Mouse (Mus musculus) intestine, embryonic 15.5 days (tissue): ENCODE measurements around the gene Plcl2. TPM values are rescaled to one million over a fixed set of nuclear protein-coding genes. Genes with fewer than 3 reads are reported as not detected.
"Not testable (repeated sequence)": the region's sequence is repeated elsewhere in the genome, so short reads cannot be mapped to it uniquely, and the experiment has no call there.

ENCODE experiments used
- ATAC-seq: fragments of 200-750 bp; cut with Nextera tagmentation; 2 replicates; pipeline ENCODE4 v1.8.0; 2017; ENCODE audit warnings: moderate TSS enrichment, moderate library complexity
- H3K27ac ChIP-seq: fragments of 300-500 bp; sonication (generic); 2 replicates; pipeline ENCODE4 v1.5.1; 2015; ENCODE audit warnings: mild to moderate bottlenecking, inconsistent platforms
- H3K27me3 ChIP-seq: fragments of 300-500 bp; sonication (generic); replicated peaks from 2 replicates; pipeline ENCODE4 v1.6.1; 2015; ENCODE audit warnings: inconsistent platforms
- H3K36me3 ChIP-seq: fragments of 300-500 bp; sonication (generic); 2 replicates; pipeline ENCODE4 v1.6.1; 2015; ENCODE audit warnings: inconsistent platforms
- H3K4me1 ChIP-seq: fragments of 300-500 bp; sonication (generic); replicated peaks from 2 replicates; pipeline ENCODE4 v1.6.1; 2015; ENCODE audit warnings: inconsistent platforms
- H3K4me2 ChIP-seq: fragments of 300-500 bp; sonication (generic); replicated peaks from 2 replicates; pipeline ENCODE4 v1.6.1; 2015; ENCODE audit warnings: mild to moderate bottlenecking, inconsistent platforms
- H3K4me3 ChIP-seq: fragments of 300-500 bp; sonication (generic); replicated peaks from 2 replicates; pipeline ENCODE4 v1.5.1; 2015; ENCODE audit warnings: inconsistent platforms
- H3K9ac ChIP-seq: fragments of 300-500 bp; sonication (generic); 2 replicates; pipeline ENCODE4 v1.6.1; 2015; ENCODE audit warnings: inconsistent platforms
- H3K9me3 ChIP-seq: fragments of 300-500 bp; sonication (generic); 2 replicates; pipeline ENCODE4 v1.6.1; 2016; ENCODE audit warnings: inconsistent platforms
- WGBS: fragments of 180-500 bp; shearing (Covaris S2); methylation state at CpG from one replicate; pipeline ENCODE4 v1.1.7; 2015; 5-methylcytosine and 5-hydroxymethylcytosine counted together
- polyA plus RNA-seq: library from polyadenylated mRNA; unstranded; fragments of >200 nt; fragmentation: Nextera tagmentation; extraction: Ambion mirVana; gene quantifications from 2 replicates; pipeline ENCODE4 v1.2.1, GENCODE M21; 2015

Gene Plcl2
- polyA plus RNA-seq, 1 experiment from 2014 or later = 4.7 TPM

DNA sequence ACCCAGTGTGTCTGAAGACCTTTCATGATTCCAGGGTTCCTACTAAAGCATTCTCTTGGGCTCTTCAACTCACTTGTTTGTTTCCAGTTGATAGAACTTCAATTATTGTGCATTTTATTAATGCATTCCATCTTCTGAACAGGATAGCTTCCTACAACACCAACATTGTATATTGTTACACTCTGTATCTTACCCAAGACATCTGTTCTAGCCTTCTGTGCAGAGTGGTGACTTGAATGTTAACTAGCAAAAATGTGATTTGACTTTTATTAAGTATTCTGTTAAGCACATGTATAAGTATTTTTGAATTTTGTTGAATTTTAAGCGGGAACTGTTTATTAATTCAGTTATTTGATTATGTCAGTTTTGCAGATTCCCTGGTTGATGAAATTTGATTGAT lies 132.7 kb downstream of the Plcl2 start:
- ATAC-seq = no peak
- no peaks in the 10 kb centered on the region for H3K36me3 ChIP-seq
- no peak overlapping the region for H3K4me3 ChIP-seq
- no peak overlapping the region for H3K9ac ChIP-seq
- 0 out of 2 replicates have a peak, but pooled peaks cover 2% of the 10 kb centered on the region for H3K4me1 ChIP-seq
- H3K27me3 ChIP-seq = no peaks in the 10 kb centered on the region
- H3K4me2 ChIP-seq = no peak overlapping the region
- no peaks in the 10 kb centered on the region for H3K9me3 ChIP-seq
- WGBS = 80% methylated on average over 1 of the region's 1 CpGs
- no peak overlapping the region for H3K27ac ChIP-seq

- Histone ChIP-seq H3K9ac (no peak overlapping the region), H3K9me3 (no peaks in the 10 kb centered on the region), H3K4me3 (no peak overlapping the region), H3K27ac (no peak overlapping the region), H3K4me2 (no peak overlapping the region), H3K4me1 (0 out of 2 replicates have a peak, but pooled peaks cover 2% of the 10 kb centered on the region), H3K36me3 (no peaks in the 10 kb centered on the region), H3K27me3 (no peaks in the 10 kb centered on the region)
- WGBS = 52% methylated on average over 6 of the region's 6 CpGs
- 0 out of 2 replicates have a peak, but pooled peaks have one; percentile 23 for ATAC-seq
Measured at GRCm38 (mm10) chr17:50643356-50643755, 134.2 kb downstream of the Plcl2 start.

GRCm38 (mm10) chr17:50643989-50644388 lies 134.8 kb downstream of the Plcl2 start:
- Histone ChIP-seq H3K36me3 (no peaks in the 10 kb centered on the region), H3K27me3 (no peaks in the 10 kb centered on the region), H3K4me2 (no peak overlapping the region), H3K9me3 (no peaks in the 10 kb centered on the region), H3K9ac (no peak overlapping the region), H3K4me3 (no peak overlapping the region), H3K27ac (no peak overlapping the region), H3K4me1 (0 out of 2 replicates have a peak, but pooled peaks cover 2% of the 10 kb centered on the region)
- peak; percentile 20; the same call in 1 of the 2 replicates for ATAC-seq
- 30% methylated on average over 6 of the region's 6 CpGs for WGBS

- H3K9me3 ChIP-seq, H3K4me3 ChIP-seq, H3K4me2 ChIP-seq, H3K9ac ChIP-seq, H3K27ac ChIP-seq, H3K27me3 ChIP-seq, ATAC-seq, H3K36me3 ChIP-seq, H3K4me1 ChIP-seq: not testable (repeated sequence)
- WGBS = 73% methylated on average over 4 of the region's 4 CpGs
Measured at GRCm38 (mm10) chr17:50648141-50648540, 138.9 kb downstream of the Plcl2 start.

GRCm38 (mm10) chr17:50648757-50649419 lies 139.7 kb downstream of the Plcl2 start:
- no peak overlapping the region for H3K4me2 ChIP-seq
- H3K27ac ChIP-seq = no peak overlapping the region
- H3K4me1 ChIP-seq = no peaks in the 10 kb centered on the region
- no peaks in the 10 kb centered on the region for H3K27me3 ChIP-seq
- H3K9me3 ChIP-seq = no peaks in the 10 kb centered on the region
- H3K4me3 ChIP-seq = no peak overlapping the region
- H3K9ac ChIP-seq = no peak overlapping the region
- no peak for ATAC-seq
- 83% methylated on average over 6 of the region's 6 CpGs for WGBS
- no peaks in the 10 kb centered on the region for H3K36me3 ChIP-seq

GRCm38 (mm10) chr17:50650535-50651223 lies 141.5 kb downstream of the Plcl2 start:
- Histone ChIP-seq H3K27me3 (no peaks in the 10 kb centered on the region), H3K36me3 (no peaks in the 10 kb centered on the region), H3K27ac (no peak overlapping the region), H3K4me2 (no peak overlapping the region), H3K4me3 (no peak overlapping the region), H3K9ac (no peak overlapping the region), H3K4me1 (no peaks in the 10 kb centered on the region), H3K9me3 (no peaks in the 10 kb centered on the region)
- ATAC-seq = no peak
- WGBS = 95% methylated on average over 14 of the region's 14 CpGs

GRCm38 (mm10) chr17:50654741-50655415 lies 145.7 kb downstream of the Plcl2 start:
- ATAC-seq = 0 out of 2 replicates have a peak, but pooled peaks have one; percentile 23
- Histone ChIP-seq H3K4me3 (no peak overlapping the region), H3K27me3 (no peaks in the 10 kb centered on the region), H3K4me1 (no peaks in the 10 kb centered on the region), H3K4me2 (no peak overlapping the region), H3K27ac (no peak overlapping the region), H3K36me3 (no peaks in the 10 kb centered on the region), H3K9me3 (no peaks in the 10 kb centered on the region), H3K9ac (no peak overlapping the region)
- WGBS = 61% methylated on average over 5 of the region's 5 CpGs

GRCm38 (mm10) chr17:50655416-50655776 lies 146.2 kb downstream of the Plcl2 start:
- Histone ChIP-seq H3K27ac (no peak overlapping the region), H3K36me3 (no peaks in the 10 kb centered on the region)
- ATAC-seq = peak; percentile 81

DNA sequence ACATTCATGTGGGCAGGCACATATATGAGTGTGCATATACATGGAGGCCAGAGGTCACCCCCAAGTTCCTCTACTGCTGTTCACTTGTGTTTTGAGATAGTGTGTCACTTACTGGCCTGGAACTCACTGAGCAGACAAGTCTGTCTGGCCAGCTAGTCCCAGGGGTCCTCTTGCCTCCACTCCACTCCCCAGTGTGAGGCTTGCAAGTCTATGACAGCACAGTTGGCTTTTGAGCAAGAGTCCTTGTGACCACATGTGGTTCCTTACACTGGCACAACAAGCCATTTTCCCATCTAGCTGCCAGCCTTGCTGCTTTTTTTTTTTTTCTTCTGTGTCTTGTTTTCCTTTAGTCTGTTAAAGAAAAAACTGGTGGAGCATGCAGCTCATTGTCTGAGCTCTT lies 148.1 kb downstream of the Plcl2 start:
- Histone ChIP-seq H3K36me3 (no peaks in the 10 kb centered on the region), H3K4me2 (no peak overlapping the region), H3K9me3 (no peaks in the 10 kb centered on the region), H3K4me1 (no peaks in the 10 kb centered on the region), H3K9ac (no peak overlapping the region), H3K27ac (no peak overlapping the region), H3K4me3 (no peak overlapping the region), H3K27me3 (no peaks in the 10 kb centered on the region)
- no peak; the same call in 1 of the 2 replicates for ATAC-seq

More at GRCm38 (mm10) chr17:50655416-50655776, 146.2 kb downstream of the Plcl2 start:
- Histone ChIP-seq H3K27me3 (no peaks in the 10 kb centered on the region), H3K4me1 (no peaks in the 10 kb centered on the region), H3K4me2 (no peak overlapping the region), H3K9ac (no peak overlapping the region), H3K4me3 (no peak overlapping the region), H3K9me3 (no peaks in the 10 kb centered on the region)
- 50% methylated on average over 4 of the region's 4 CpGs for WGBS

DNA sequence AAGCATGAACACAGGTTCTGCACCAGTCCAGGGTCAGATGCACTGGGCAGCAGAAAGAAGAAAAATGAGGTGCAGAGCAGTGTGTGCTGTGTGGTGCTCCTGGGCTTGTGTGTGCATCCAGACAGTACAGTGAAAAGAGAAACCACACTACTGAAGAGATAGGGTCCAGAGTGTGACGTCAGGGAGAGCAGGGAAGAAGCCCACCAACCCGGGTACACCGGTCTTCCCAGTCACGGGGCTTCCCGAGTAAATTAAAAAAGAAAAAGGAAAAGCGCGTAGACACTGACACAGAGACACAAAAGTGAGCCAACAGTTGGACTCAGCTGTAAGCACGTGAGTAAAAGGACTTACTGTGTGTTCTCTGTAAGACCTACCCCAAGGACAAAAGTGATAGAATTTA lies 149.7 kb downstream of the Plcl2 start:
- no peak overlapping the region for H3K9ac ChIP-seq
- H3K4me2 ChIP-seq = no peak overlapping the region
- no peak for ATAC-seq
- H3K9me3 ChIP-seq = no peaks in the 10 kb centered on the region
- no peaks in the 10 kb centered on the region for H3K4me1 ChIP-seq
- H3K4me3 ChIP-seq = no peak overlapping the region
- no peaks in the 10 kb centered on the region for H3K36me3 ChIP-seq
- 92% methylated on average over 8 of the region's 8 CpGs for WGBS
- H3K27ac ChIP-seq = no peak overlapping the region
- H3K27me3 ChIP-seq = no peaks in the 10 kb centered on the region

DNA sequence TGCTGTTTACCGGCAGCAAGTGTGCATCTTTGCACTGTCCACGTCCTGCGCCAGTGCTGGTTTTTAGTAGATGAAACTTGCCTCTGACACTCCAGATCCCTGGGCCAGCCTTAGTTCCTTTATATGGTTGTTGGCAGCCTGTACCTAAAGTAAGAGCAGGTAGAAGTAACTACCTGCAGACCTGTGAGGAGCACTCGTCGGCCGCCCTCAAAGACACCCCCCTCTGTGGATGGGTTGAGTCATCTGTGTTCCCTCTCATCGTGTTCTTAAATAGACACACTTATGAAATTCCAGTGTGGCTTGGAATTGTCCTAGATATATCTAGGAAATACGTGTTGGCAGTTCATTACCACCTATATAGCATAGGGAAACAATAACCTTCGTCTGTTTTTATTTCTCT lies 158.4 kb downstream of the Plcl2 start:
- H3K4me2 ChIP-seq = no peak overlapping the region
- no peak overlapping the region for H3K4me3 ChIP-seq
- H3K27ac ChIP-seq = no peak overlapping the region
- WGBS = 94% methylated on average over 9 of the region's 9 CpGs
- H3K9ac ChIP-seq = no peak overlapping the region
- no peaks in the 10 kb centered on the region for H3K4me1 ChIP-seq
- H3K36me3 ChIP-seq = no peaks in the 10 kb centered on the region
- no peak for ATAC-seq
- no peaks in the 10 kb centered on the region for H3K9me3 ChIP-seq
- no peaks in the 10 kb centered on the region for H3K27me3 ChIP-seq

DNA sequence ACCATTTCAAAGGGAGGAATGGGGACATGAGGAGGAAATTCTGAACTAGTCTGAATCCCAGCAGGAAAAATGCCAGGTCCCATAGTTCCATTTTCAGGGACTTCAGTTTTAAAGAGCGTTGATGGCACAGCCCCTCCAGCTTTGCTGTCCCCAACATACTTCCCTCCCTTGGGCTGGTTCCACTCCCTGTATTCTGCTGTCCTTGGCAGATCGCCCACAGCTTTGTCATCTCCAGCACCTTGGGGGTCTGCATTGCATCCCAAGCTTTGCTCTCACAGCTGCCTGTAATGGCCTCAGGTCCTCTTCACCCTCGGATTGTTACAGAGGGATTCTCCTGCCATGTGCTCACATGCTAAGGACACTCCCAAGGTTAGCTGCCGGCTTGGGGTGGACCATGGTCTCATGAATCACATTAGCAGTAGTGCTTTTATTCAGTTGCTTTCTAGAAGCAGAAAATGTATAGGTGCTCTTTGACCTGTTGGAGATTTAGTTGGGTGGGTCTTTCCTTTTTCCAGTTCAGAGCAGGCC lies 159.5 kb downstream of the Plcl2 start:
- Histone ChIP-seq H3K4me2 (no peak overlapping the region), H3K4me3 (no peak overlapping the region), H3K27me3 (no peaks in the 10 kb centered on the region), H3K9me3 (no peaks in the 10 kb centered on the region), H3K9ac (no peak overlapping the region), H3K36me3 (no peaks in the 10 kb centered on the region), H3K4me1 (no peaks in the 10 kb centered on the region), H3K27ac (no peak overlapping the region)
- no peak for ATAC-seq
- WGBS = 80% methylated on average over 4 of the region's 4 CpGs
